Mouse (Mus musculus): ENCODE measurements around the gene Fxyd5. TPM values are rescaled to one million over a fixed set of nuclear protein-coding genes. Genes with fewer than 3 reads are reported as not detected.

The Fxyd5 gene
- 34.8 and 37.3 TPM in 2 replicates for polyA plus RNA-seq (2016; fragmentation: Nextera tagmentation; extraction: Ambion mirVana)

DNA sequence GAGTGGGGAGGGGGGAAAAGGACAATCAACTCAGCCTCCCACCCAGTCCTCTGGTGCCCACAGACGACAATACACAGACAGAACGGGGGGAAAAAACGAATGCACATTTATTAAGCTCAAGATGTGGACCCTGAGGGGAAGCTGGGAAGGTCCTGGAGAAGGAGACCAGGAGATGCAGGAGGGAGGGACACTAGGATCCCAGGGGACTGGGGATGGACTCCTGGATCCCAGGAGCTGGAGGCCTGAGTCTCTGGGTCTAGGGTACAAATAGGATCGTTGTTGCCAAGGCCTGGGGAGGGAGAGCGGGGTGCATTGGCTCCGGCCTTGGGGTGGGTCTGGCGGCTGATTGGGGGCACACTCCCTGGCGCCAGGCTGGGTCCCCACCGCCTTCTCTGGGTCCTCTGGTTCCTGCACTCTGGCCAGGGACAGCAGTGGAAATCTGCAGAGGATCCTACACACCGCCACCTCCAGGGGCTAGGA lies at the start of gene Fxyd5:
TSS of gene Fxyd5 (minus strand) at position 51 of the 480 bp plus-strand sequence.
- 28% methylated on average over 10 of the region's 10 CpGs for WGBS
- Histone ChIP-seq H3K27ac (ENCODE audit: poor library complexity, severe bottlenecking) (peak within 1 kb of the TSS; percentile 23; the same call in 1 of the 2 replicates), H3K36me3 (no peaks in the 10 kb centered on the region; the same call in 1 of the 2 replicates), H3K9ac (peak within 1 kb of the TSS; percentile 50), H3K9me3 (replicated peaks) (no peaks in the 10 kb centered on the region; the same call in 1 of the 2 replicates), H3K27me3 (replicated peaks) (peaks cover 68% of the 10 kb centered on the region), H3K4me1 (replicated peaks) (peaks cover 5% of the 10 kb centered on the region; the same call in 1 of the 2 replicates), H3K4me3 (peak within 1 kb of the TSS; percentile 42), H3K4me2 (peak within 1 kb of the TSS; percentile 61)
- ATAC-seq (ENCODE audit: insufficient number of reproducible peaks, low FRiP score) = no peak

DNA sequence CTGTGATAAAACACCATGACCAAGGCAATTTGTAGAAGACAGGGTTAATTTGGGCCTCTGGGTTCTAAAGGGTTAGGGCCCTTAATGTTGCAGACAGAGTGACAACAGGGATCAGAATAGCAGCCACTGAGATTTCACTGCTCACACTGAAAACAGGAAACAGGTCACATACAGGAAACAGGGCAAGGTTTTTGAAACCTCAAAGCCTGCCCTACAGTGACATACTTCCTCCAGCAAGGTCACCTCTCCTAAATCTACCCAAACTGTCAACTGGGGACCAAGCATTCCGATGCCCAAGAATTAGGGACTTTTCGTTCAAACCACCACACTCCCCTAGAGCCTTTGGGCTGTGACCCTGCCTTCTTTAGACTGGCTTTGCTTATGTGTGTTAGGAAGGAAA lies 47.4 kb upstream of the Fxyd5 start:
- 74% methylated on average over 2 of the region's 2 CpGs for WGBS
- H3K27me3 ChIP-seq (replicated peaks) = no peaks in the 10 kb centered on the region
- ATAC-seq (ENCODE audit: insufficient number of reproducible peaks, low FRiP score) = no peak
- no peak overlapping the region for H3K4me2 ChIP-seq
- H3K36me3 ChIP-seq = no peaks in the 10 kb centered on the region
- no peak overlapping the region for H3K27ac ChIP-seq (ENCODE audit: poor library complexity, severe bottlenecking)
- no peak overlapping the region for H3K9ac ChIP-seq
- H3K4me1 ChIP-seq (replicated peaks) = peaks cover 10% of the 10 kb centered on the region; the same call in 1 of the 2 replicates
- no peak overlapping the region for H3K4me3 ChIP-seq
- no peaks in the 10 kb centered on the region for H3K9me3 ChIP-seq (replicated peaks)

DNA sequence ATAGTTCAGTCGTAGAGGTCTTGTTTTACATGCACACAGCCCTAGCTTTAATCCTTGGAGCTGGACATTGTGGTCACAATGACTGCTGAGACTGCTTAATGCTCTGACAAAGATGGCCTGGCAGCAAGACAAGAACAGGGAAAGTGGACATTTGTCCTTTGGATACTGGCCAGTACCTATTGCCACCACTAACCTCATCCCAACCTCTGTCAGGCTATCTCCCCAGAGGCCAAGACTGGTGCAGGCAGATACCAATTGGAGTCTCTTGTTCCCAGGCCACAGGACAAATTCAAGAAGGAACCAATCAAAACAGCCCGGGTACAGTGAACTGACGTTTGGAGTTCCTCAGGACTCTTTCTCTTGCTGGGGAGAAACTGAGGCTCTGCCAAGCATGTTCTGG lies 45.9 kb upstream of the Fxyd5 start:
- 64% methylated on average over 3 of the region's 3 CpGs for WGBS
- Histone ChIP-seq H3K4me2 (no peak overlapping the region), H3K27ac (ENCODE audit: poor library complexity, severe bottlenecking) (no peak overlapping the region), H3K27me3 (replicated peaks) (no peaks in the 10 kb centered on the region), H3K4me3 (no peak overlapping the region), H3K36me3 (no peaks in the 10 kb centered on the region), H3K9ac (no peak overlapping the region), H3K9me3 (replicated peaks) (no peaks in the 10 kb centered on the region), H3K4me1 (replicated peaks) (peaks cover 10% of the 10 kb centered on the region; the same call in 1 of the 2 replicates)
- no peak for ATAC-seq (ENCODE audit: insufficient number of reproducible peaks, low FRiP score)

DNA sequence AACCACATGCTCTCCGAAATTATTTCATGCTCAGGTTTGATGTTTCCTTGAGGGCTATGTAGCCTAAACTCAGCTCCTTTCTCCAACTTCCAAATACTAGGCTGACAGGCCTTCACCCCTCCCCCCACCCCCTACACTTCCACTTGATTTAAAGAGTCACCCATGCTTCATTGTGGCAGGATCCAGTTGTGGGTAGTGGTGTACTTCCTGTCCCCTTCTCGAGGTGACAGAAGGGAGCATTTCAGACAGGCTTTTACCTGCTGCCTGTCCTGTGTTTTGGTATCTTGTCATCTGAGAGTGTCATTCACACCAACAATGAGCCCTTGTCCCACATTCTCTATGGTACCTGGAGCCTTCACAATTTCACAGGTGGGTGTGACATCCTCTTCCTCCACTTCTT lies 45.0 kb upstream of the Fxyd5 start:
- WGBS = 43% methylated on average over 2 of the region's 2 CpGs
- H3K27ac ChIP-seq (ENCODE audit: poor library complexity, severe bottlenecking) = no peak overlapping the region
- no peak overlapping the region for H3K4me2 ChIP-seq
- H3K4me1 ChIP-seq (replicated peaks) = peaks cover 10% of the 10 kb centered on the region; the same call in 1 of the 2 replicates
- no peak overlapping the region for H3K9ac ChIP-seq
- H3K27me3 ChIP-seq (replicated peaks) = no peaks in the 10 kb centered on the region
- no peaks in the 10 kb centered on the region for H3K9me3 ChIP-seq (replicated peaks)
- H3K36me3 ChIP-seq = no peaks in the 10 kb centered on the region
- H3K4me3 ChIP-seq = no peak overlapping the region
- no peak for ATAC-seq (ENCODE audit: insufficient number of reproducible peaks, low FRiP score)

DNA sequence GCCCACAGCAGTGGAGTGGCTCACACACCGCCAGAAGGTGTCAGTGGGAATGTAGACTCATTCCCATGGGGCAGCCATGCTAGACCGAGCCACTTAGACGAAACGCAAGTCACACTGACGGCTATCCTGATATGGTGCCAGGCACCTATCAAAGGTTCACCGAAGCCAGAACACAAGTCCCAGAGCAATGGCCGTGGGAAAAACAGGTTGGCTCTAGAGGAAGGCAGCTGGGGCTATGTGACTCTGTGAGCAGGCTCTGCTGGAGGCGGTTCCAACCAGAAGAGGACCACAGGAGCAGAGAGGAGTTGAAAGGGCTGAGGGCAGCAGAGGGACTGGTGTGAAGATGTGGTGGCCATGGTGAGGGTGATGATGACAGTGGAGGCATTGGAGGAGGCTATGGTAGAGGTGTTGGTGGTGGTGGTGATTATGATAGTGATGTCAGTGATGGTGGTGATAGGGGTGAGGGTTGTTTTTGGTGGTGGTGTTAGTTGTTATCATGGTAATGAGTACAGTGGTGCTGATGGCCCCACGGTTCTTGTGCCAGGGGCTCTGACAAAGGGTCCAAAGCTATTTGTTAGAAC lies 44.0 kb upstream of the Fxyd5 start:
- Histone ChIP-seq H3K9ac (no peak overlapping the region), H3K4me1 (replicated peaks) (peaks cover 10% of the 10 kb centered on the region; the same call in 1 of the 2 replicates), H3K9me3 (replicated peaks) (no peaks in the 10 kb centered on the region), H3K4me3 (no peak overlapping the region), H3K36me3 (no peaks in the 10 kb centered on the region), H3K27ac (ENCODE audit: poor library complexity, severe bottlenecking) (no peak overlapping the region), H3K4me2 (no peak overlapping the region), H3K27me3 (replicated peaks) (no peaks in the 10 kb centered on the region)
- no peak for ATAC-seq (ENCODE audit: insufficient number of reproducible peaks, low FRiP score)
- WGBS = 78% methylated on average over 9 of the region's 9 CpGs

DNA sequence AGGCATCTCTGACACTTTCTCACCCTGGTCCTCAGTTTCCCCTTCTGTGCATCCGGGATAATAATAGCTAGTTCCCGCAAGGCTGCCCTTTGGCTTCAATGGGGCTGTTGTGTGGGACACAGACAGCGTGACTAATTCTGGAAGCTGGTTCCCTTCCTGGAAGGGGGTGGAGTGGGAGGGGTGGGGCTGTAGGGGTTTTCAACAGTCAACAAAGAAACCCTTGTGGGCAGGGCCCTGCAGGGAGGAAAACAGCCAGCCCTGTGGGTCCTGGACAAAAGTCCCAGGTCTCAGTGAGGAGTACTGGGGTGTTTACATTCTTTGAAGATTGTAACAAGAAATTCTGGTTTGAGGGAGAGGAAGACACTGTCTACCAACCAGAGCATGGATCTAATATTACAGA lies 42.9 kb upstream of the Fxyd5 start:
- H3K27ac ChIP-seq (ENCODE audit: poor library complexity, severe bottlenecking) = no peak overlapping the region
- no peaks in the 10 kb centered on the region for H3K36me3 ChIP-seq
- no peak for ATAC-seq (ENCODE audit: insufficient number of reproducible peaks, low FRiP score)
- H3K4me1 ChIP-seq (replicated peaks) = peaks cover 10% of the 10 kb centered on the region; the same call in 1 of the 2 replicates
- H3K4me2 ChIP-seq = no peak overlapping the region
- H3K9ac ChIP-seq = no peak overlapping the region
- WGBS = 33% methylated on average over 3 of the region's 3 CpGs
- peaks cover 4% of the 10 kb centered on the region for H3K9me3 ChIP-seq (replicated peaks)
- H3K4me3 ChIP-seq = no peak overlapping the region
- H3K27me3 ChIP-seq (replicated peaks) = no peaks in the 10 kb centered on the region

DNA sequence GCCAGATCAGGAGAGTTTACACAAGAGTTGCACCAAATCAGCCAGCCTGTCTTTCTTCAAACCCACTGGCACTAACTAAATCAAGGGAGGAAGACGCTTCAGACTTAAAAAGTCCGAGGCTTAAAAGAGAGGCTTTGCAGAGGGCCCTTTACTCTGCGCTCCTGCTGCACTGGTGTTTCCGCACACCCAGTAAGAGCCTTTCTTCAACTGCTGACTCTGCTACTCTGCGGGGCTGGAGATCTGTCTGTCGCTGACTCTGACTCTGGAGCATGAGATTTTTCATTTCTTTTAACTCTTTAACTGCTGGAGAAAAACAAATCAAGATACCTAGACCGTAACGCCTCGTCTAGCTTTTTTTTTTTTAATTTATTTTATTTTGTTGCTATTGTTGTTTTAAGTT lies 41.9 kb upstream of the Fxyd5 start:
- Histone ChIP-seq H3K4me1 (replicated peaks) (peaks cover 10% of the 10 kb centered on the region; the same call in 1 of the 2 replicates), H3K9ac (no peak overlapping the region), H3K27me3 (replicated peaks) (no peaks in the 10 kb centered on the region), H3K9me3 (replicated peaks) (peaks cover 4% of the 10 kb centered on the region), H3K36me3 (no peaks in the 10 kb centered on the region), H3K4me3 (no peak overlapping the region), H3K4me2 (no peak overlapping the region), H3K27ac (ENCODE audit: poor library complexity, severe bottlenecking) (no peak overlapping the region)
- 55% methylated on average over 9 of the region's 9 CpGs for WGBS
- no peak for ATAC-seq (ENCODE audit: insufficient number of reproducible peaks, low FRiP score)

DNA sequence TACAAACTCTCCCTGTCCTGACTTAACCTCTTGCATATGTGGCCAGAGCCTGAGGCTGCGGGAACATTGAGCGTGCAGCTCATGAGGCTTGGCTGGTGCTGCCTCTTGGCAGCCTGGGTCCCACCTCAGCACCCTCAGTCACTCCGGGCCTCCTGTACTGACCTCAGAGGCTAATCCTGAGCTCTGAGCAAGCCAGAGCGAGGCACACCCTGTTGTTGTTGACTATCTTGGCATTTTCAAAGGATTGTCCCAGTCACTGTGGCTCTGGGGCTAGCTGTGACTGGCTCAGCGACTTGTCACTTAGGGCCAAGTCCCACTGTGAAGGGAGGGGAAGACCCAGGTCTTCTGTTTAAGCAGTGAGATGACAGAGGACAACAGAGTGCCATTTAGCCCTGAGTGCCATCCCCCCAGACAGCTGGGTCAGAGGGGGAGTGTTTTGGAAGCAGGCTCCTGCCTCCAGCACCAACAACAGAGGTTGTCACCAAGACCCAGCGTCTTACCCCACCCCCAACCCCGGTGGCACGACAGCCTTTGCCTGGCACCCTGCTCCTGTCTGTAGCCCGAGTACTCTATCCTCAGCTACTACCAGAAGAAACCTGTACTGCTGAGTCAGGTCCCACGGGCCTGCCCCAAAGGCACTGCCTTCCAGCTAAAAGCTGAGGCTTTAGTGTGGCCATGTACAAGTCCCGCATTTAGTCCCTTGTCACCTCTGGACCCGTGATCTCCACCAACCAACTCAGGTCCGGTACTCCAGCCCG lies 40.7 kb upstream of the Fxyd5 start:
- no peak overlapping the region for H3K4me3 ChIP-seq
- no peak; the same call in 1 of the 2 replicates for ATAC-seq (ENCODE audit: insufficient number of reproducible peaks, low FRiP score)
- 0 out of 2 replicates have a peak overlapping the region, but pooled peaks have one; percentile 5 for H3K9ac ChIP-seq
- H3K4me2 ChIP-seq = no peak overlapping the region
- H3K27me3 ChIP-seq (replicated peaks) = no peaks in the 10 kb centered on the region
- peaks cover 9% of the 10 kb centered on the region; the same call in 1 of the 2 replicates for H3K4me1 ChIP-seq (replicated peaks)
- H3K36me3 ChIP-seq = no peaks in the 10 kb centered on the region
- H3K9me3 ChIP-seq (replicated peaks) = peaks cover 4% of the 10 kb centered on the region
- H3K27ac ChIP-seq (ENCODE audit: poor library complexity, severe bottlenecking) = no peak overlapping the region
- 60% methylated on average over 14 of the region's 14 CpGs for WGBS

DNA sequence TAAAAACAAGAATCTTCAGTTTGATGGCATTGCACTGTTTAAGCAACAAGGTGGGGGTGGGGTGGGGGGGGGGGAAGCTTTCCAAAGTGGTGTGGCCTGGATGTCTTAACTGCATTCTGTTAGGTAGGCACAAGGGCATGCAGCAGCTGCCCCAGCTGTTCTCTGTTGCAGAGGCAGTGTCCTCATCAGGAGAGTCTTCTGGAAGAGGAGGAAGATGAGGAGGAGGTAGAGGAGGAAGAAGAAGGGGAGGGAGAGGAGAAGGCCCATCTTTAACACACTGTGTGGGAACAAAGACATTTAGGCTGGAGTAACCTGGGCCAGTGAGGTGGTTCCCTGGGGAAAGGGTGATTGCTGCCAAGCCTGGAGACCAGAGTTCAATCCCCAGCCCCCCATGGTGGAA lies 39.8 kb upstream of the Fxyd5 start:
- no peak for ATAC-seq (ENCODE audit: insufficient number of reproducible peaks, low FRiP score)
- no peaks in the 10 kb centered on the region for H3K27me3 ChIP-seq (replicated peaks)

DNA sequence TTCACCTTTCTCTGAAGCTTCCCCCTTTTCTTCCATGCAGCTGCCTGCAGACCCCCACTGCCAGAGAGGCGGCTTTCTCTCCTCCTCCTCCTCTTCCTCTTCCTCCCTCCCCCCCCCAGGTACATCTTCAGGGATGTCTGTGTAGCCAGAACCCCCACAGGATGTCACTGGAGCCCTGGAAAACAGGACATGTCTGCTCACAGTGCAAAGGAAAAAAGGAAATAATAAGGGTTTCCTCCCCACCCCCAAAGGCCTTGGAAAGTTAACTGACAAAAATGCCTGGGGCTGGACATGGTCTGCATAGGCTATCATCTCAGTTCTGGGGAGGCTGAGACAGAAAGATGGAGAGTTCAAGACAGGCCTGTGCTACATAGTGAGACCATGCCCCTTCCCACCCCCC lies 38.8 kb upstream of the Fxyd5 start:
- 24% methylated on average over 1 of the region's 1 CpGs for WGBS
- peaks cover 4% of the 10 kb centered on the region for H3K9me3 ChIP-seq (replicated peaks)

More for the DNA sequence above, 39.8 kb upstream of the Fxyd5 start:
- Histone ChIP-seq H3K27ac (ENCODE audit: poor library complexity, severe bottlenecking) (no peak overlapping the region), H3K4me1 (replicated peaks) (peaks cover 5% of the 10 kb centered on the region; the same call in 1 of the 2 replicates), H3K9ac (no peak overlapping the region), H3K4me3 (no peak overlapping the region), H3K9me3 (replicated peaks) (peaks cover 4% of the 10 kb centered on the region), H3K36me3 (no peaks in the 10 kb centered on the region), H3K4me2 (no peak overlapping the region)

DNA sequence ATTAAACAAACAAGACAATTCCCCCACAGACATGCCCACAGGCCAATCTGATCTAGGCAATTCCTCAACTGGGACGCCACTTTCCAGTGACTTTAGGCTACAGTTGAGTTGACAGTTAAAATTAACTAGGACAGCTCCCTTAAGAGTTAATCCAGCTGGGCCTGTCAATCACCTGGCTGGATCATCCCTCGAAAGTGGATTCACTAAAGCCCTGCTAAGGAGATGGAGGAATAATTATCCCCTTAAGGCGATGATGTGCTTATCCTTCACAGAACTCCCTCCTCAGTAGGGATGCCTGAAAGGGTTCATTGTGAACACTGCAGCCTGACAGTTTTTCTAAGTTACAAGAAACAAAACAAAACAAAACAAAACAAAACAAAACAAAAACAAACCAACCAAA lies 38.3 kb upstream of the Fxyd5 start:
- no peak overlapping the region for H3K4me3 ChIP-seq
- H3K9me3 ChIP-seq (replicated peaks) = peaks cover 4% of the 10 kb centered on the region
- H3K36me3 ChIP-seq = no peaks in the 10 kb centered on the region
- H3K4me2 ChIP-seq = no peak overlapping the region
- 55% methylated on average over 3 of the region's 3 CpGs for WGBS
- no peak for ATAC-seq (ENCODE audit: insufficient number of reproducible peaks, low FRiP score)
- H3K9ac ChIP-seq = no peak overlapping the region
- no peak overlapping the region for H3K27ac ChIP-seq (ENCODE audit: poor library complexity, severe bottlenecking)
- H3K4me1 ChIP-seq (replicated peaks) = peaks cover 5% of the 10 kb centered on the region; the same call in 1 of the 2 replicates
- H3K27me3 ChIP-seq (replicated peaks) = no peaks in the 10 kb centered on the region

More for the DNA sequence above, 38.8 kb upstream of the Fxyd5 start:
- no peak overlapping the region for H3K9ac ChIP-seq
- no peak overlapping the region for H3K4me3 ChIP-seq
- H3K4me2 ChIP-seq = no peak overlapping the region
- no peaks in the 10 kb centered on the region for H3K36me3 ChIP-seq
- H3K27ac ChIP-seq (ENCODE audit: poor library complexity, severe bottlenecking) = no peak overlapping the region
- no peak for ATAC-seq (ENCODE audit: insufficient number of reproducible peaks, low FRiP score)
- no peaks in the 10 kb centered on the region for H3K27me3 ChIP-seq (replicated peaks)
- peaks cover 5% of the 10 kb centered on the region; the same call in 1 of the 2 replicates for H3K4me1 ChIP-seq (replicated peaks)

Data from heart, embryonic 12.5 days (tissue).